In genomic region chr7:17050933-17051594, GRCm38 (mm10) we compare ENCODE assay signal across 8 mouse cellular contexts. TPM values are rescaled to one million over a fixed set of nuclear protein-coding genes. Genes with fewer than 3 reads are reported as not detected.
DNase-seq lines count a peak whose midpoint lies in the region; ATAC-seq lines count a peak whose summit lies in the region.

No protein-coding gene starts in this region.

- ATAC-seq in erythroblast, adult 5-6 weeks (replicated peaks; ENCODE audit: low FRiP score, poor library complexity, severe bottlenecking) = peak; percentile 49; the same call in 1 of the 2 replicates
- peak; percentile 61; the same call in 1 of the 2 replicates for ATAC-seq in intestine, embryonic 14.5 days (replicated peaks; ENCODE audit: low FRiP score, low TSS enrichment, low read depth)
- ATAC-seq in liver, embryonic 13.5 days (ENCODE audit: low read depth) = no peak; the same call in 1 of the 2 replicates

- H3K4me2 ChIP-seq in intestine, embryonic 14.5 days (ENCODE audit: low read length) = no peak overlapping the region
- H3K4me2 ChIP-seq in liver, embryonic 13.5 days = no peak overlapping the region

- peak; percentile 44 to 52 for DNase-seq in urinary bladder, adult 18-20 months (ENCODE audit: low spot score in 2 of 2)
- no peak for DNase-seq in urinary bladder, postnatal 10 days (ENCODE audit: low spot score)
- peak; percentile 90 for DNase-seq in brain, adult 2 months (ENCODE audit: low read depth, low spot score)
- peak; percentile 87 for DNase-seq in intestine, embryonic 14.5 days (ENCODE audit: low spot score)
- DNase-seq in liver, embryonic 13.5 days = no peak
- DNase-seq in right cerebral cortex, adult 2 months (ENCODE audit: low spot score in 2 of 2) = peak; percentile 65 to 73
- no peak for DNase-seq in Muller cell, postnatal 12 days (ENCODE audit: inconsistent ontology term)

- 12% methylated on average over 15 of the region's 17 CpGs for WGBS in intestine, embryonic 14.5 days
- WGBS in liver, embryonic 13.5 days (ENCODE audit: insufficient replicate concordance) = 22% methylated on average over 15 of the region's 17 CpGs

- no peaks in the 10 kb centered on the region; the same call in 1 of the 2 replicates for H3K4me1 ChIP-seq in intestine, embryonic 14.5 days (replicated peaks; ENCODE audit: control insufficient read depth, insufficient read depth, low read length)
- peaks cover 37% of the 10 kb centered on the region for H3K4me1 ChIP-seq in liver, embryonic 13.5 days (replicated peaks)

- H3K9ac ChIP-seq in intestine, embryonic 14.5 days (ENCODE audit: low read length) = no peak overlapping the region
- H3K9ac ChIP-seq in liver, embryonic 13.5 days = no peak overlapping the region

- no peak overlapping the region for H3K27ac ChIP-seq in intestine, embryonic 14.5 days (ENCODE audit: low read depth)
- 0 out of 2 replicates have a peak overlapping the region, but pooled peaks have one; percentile 23 for H3K27ac ChIP-seq in liver, embryonic 13.5 days

- H3K4me3 ChIP-seq in intestine, embryonic 14.5 days (ENCODE audit: low read depth, low read length) = no peak overlapping the region
- H3K4me3 ChIP-seq in liver, embryonic 13.5 days (replicated peaks) = no peak overlapping the region

- peaks cover 65% of the 10 kb centered on the region for H3K36me3 ChIP-seq in intestine, embryonic 14.5 days (ENCODE audit: control insufficient read depth, insufficient read depth, low read length)
- peaks cover 61% of the 10 kb centered on the region for H3K36me3 ChIP-seq in liver, embryonic 13.5 days

- no peaks in the 10 kb centered on the region for H3K27me3 ChIP-seq in intestine, embryonic 14.5 days (replicated peaks; ENCODE audit: control insufficient read depth, insufficient read depth, low read length)
- no peaks in the 10 kb centered on the region for H3K27me3 ChIP-seq in liver, embryonic 13.5 days

- no peaks in the 10 kb centered on the region for H3K9me3 ChIP-seq in intestine, embryonic 14.5 days (ENCODE audit: control insufficient read depth, low read length)
- peaks cover 4% of the 10 kb centered on the region; the same call in 1 of the 2 replicates for H3K9me3 ChIP-seq in liver, embryonic 13.5 days (replicated peaks)

RNA-seq across cellular contexts. Expression of gene Hif3a, which starts 11.2 kb away (rescaled TPM):
- 0.42 and 0.58 TPM in 2 replicates for total RNA-seq in erythroblast, adult 5-6 weeks (2015; ENCODE audit: low replicate concordance)
- 0.17 TPM in 1 of 2 replicates, not detected in the other for total RNA-seq in erythroblast, adult 5-6 weeks (2017; ENCODE audit: low replicate concordance)
- polyA plus RNA-seq in intestine, embryonic 14.5 days (2014; fragmentation: Nextera tagmentation; extraction: Ambion mirVana) = 55.8 and 58.2 TPM in 2 replicates
- polyA plus RNA-seq in liver, embryonic 13.5 days (2015; fragmentation: Nextera tagmentation; extraction: Ambion mirVana) = 12.6 and 14.8 TPM in 2 replicates

RNA-seq across cellular contexts. Expression of gene Psg16, which starts 22.8 kb away (rescaled TPM):
- not detected in 2 replicates for total RNA-seq in erythroblast, adult 5-6 weeks (2015; ENCODE audit: low replicate concordance)
- total RNA-seq in erythroblast, adult 5-6 weeks (2017; ENCODE audit: low replicate concordance) = not detected in 2 replicates
- polyA plus RNA-seq in intestine, embryonic 14.5 days (2014; fragmentation: Nextera tagmentation; extraction: Ambion mirVana) = 0.11 and 0.36 TPM in 2 replicates
- polyA plus RNA-seq in liver, embryonic 13.5 days (2015; fragmentation: Nextera tagmentation; extraction: Ambion mirVana) = 0.08 and 0.09 TPM in 2 replicates

RNA-seq across cellular contexts. Expression of gene Ppp5c, which starts 23.3 kb away (rescaled TPM):
- total RNA-seq in erythroblast, adult 5-6 weeks (2015; ENCODE audit: low replicate concordance) = 14.0 and 21.3 TPM in 2 replicates
- 10.6 and 18.9 TPM in 2 replicates for total RNA-seq in erythroblast, adult 5-6 weeks (2017; ENCODE audit: low replicate concordance)
- polyA plus RNA-seq in intestine, embryonic 14.5 days (2014; fragmentation: Nextera tagmentation; extraction: Ambion mirVana) = 101 and 103 TPM in 2 replicates
- 54.0 and 61.1 TPM in 2 replicates for polyA plus RNA-seq in liver, embryonic 13.5 days (2015; fragmentation: Nextera tagmentation; extraction: Ambion mirVana)

RNA-seq across cellular contexts. Expression of gene Ccdc8, which starts 58.6 kb away (rescaled TPM):
- 0.19 TPM in 1 of 2 replicates, not detected in the other for total RNA-seq in erythroblast, adult 5-6 weeks (2015; ENCODE audit: low replicate concordance)
- 0.14 and 1.0 TPM in 2 replicates for total RNA-seq in erythroblast, adult 5-6 weeks (2017; ENCODE audit: low replicate concordance)
- polyA plus RNA-seq in intestine, embryonic 14.5 days (2014; fragmentation: Nextera tagmentation; extraction: Ambion mirVana) = 24.1 and 26.0 TPM in 2 replicates
- 2.8 and 3.6 TPM in 2 replicates for polyA plus RNA-seq in liver, embryonic 13.5 days (2015; fragmentation: Nextera tagmentation; extraction: Ambion mirVana)

Comparison
In these comparisons a context has a peak if more than half of its experiments do, and no peak if none do; other contexts are left out.
1. DNase-seq: peak in urinary bladder, adult 18-20 months (2 of 2), brain, adult 2 months (single experiment), intestine, embryonic 14.5 days (single experiment) and right cerebral cortex, adult 2 months (2 of 2); none in urinary bladder, postnatal 10 days (single experiment), liver, embryonic 13.5 days (single experiment) and Muller cell, postnatal 12 days (single experiment).